Comparison of ENCODE assay signal across 8 mouse cellular contexts in genomic region chr11:96004793-96005402, GRCm38 (mm10). TPM values are rescaled to one million over a fixed set of nuclear protein-coding genes. Genes with fewer than 3 reads are reported as not detected.
DNase-seq lines count a peak whose midpoint lies in the region; ATAC-seq and TF ChIP-seq lines count a peak whose summit lies in the region.

No protein-coding gene starts in this region.

- H3K27me3 ChIP-seq in heart, embryonic 12.5 days (replicated peaks) = no peaks in the 10 kb centered on the region
- H3K27me3 ChIP-seq in liver, embryonic 11.5 days (replicated peaks; ENCODE audit: control insufficient read depth, insufficient read depth, low read length) = no peaks in the 10 kb centered on the region
- H3K27me3 ChIP-seq in stomach, postnatal 0 days (ENCODE audit: control insufficient read depth, insufficient read depth, low read length) = peaks cover 5% of the 10 kb centered on the region; the same call in 1 of the 2 replicates

- intact Hi-C loops in left cerebral cortex, adult 2 months (cut with DNase I) = loop anchor here (5.0 to 10.0 kb wide), 5 partner anchors 88 to 860 kb away; partner anchors contain the start of genes Dlx4 and Hoxb4

- TF ChIP-seq POLR2A in brain, embryonic 14.5 days (IDR thresholded peaks at IDR 0.05; ENCODE audit: borderline replicate concordance, extremely low read depth, insufficient read depth, insufficient read length, poor library complexity, severe bottlenecking) = no peak

- no peaks in the 10 kb centered on the region for H3K9me3 ChIP-seq in heart, embryonic 12.5 days (replicated peaks)
- H3K9me3 ChIP-seq in liver, embryonic 11.5 days (ENCODE audit: control insufficient read depth, low read length) = no peaks in the 10 kb centered on the region
- H3K9me3 ChIP-seq in stomach, postnatal 0 days (ENCODE audit: control insufficient read depth, low read length) = no peaks in the 10 kb centered on the region

- TF ChIP-seq CTCF in brain, embryonic 14.5 days (IDR thresholded peaks at IDR 0.05; ENCODE audit: borderline replicate concordance, extremely low read depth, insufficient read depth, insufficient read length) = no peak
- TF ChIP-seq CTCF in stomach, postnatal 0 days (IDR thresholded peaks at IDR 0.05; ENCODE audit: low read depth) = no peak
- TF ChIP-seq CTCF in left cerebral cortex, adult 2 months (IDR thresholded peaks at IDR 0.05) = no peak

- H3K9ac ChIP-seq in heart, embryonic 12.5 days = peak overlapping the region; percentile 96
- H3K9ac ChIP-seq in liver, embryonic 11.5 days (ENCODE audit: low read depth, low read length) = peak overlapping the region; percentile 95
- peak overlapping the region; percentile 81 for H3K9ac ChIP-seq in stomach, postnatal 0 days (ENCODE audit: low read length)

- peak overlapping the region; percentile 95 for H3K27ac ChIP-seq in heart, embryonic 12.5 days (ENCODE audit: poor library complexity, severe bottlenecking)
- H3K27ac ChIP-seq in liver, embryonic 11.5 days (ENCODE audit: low read depth, low read length) = peak overlapping the region; percentile 98
- H3K27ac ChIP-seq in stomach, postnatal 0 days (replicated peaks) = peak overlapping the region; percentile 84
- H3K27ac ChIP-seq in left cerebral cortex, adult 2 months = no peak overlapping the region

- H3K36me3 ChIP-seq in heart, embryonic 12.5 days = no peaks in the 10 kb centered on the region
- 0 out of 2 replicates have a peak, but pooled peaks cover 2% of the 10 kb centered on the region for H3K36me3 ChIP-seq in liver, embryonic 11.5 days (ENCODE audit: control insufficient read depth, insufficient read depth, low read length)
- H3K36me3 ChIP-seq in stomach, postnatal 0 days (ENCODE audit: control insufficient read depth, insufficient read depth, low read length) = no peaks in the 10 kb centered on the region

- ATAC-seq in heart, embryonic 12.5 days (ENCODE audit: insufficient number of reproducible peaks, low FRiP score) = peak; percentile 43
- peak; percentile 14; the same call in 1 of the 2 replicates for ATAC-seq in liver, embryonic 11.5 days (replicated peaks; ENCODE audit: low FRiP score)
- ATAC-seq in stomach, postnatal 0 days (ENCODE audit: low FRiP score, low TSS enrichment) = peak; percentile 53

- peaks cover 30% of the 10 kb centered on the region for H3K4me1 ChIP-seq in heart, embryonic 12.5 days (replicated peaks)
- H3K4me1 ChIP-seq in liver, embryonic 11.5 days (replicated peaks; ENCODE audit: control insufficient read depth, insufficient read depth, low read length) = peaks cover 33% of the 10 kb centered on the region
- 0 out of 2 replicates have a peak, but pooled peaks cover 4% of the 10 kb centered on the region for H3K4me1 ChIP-seq in stomach, postnatal 0 days (replicated peaks; ENCODE audit: control insufficient read depth, insufficient read depth)

- under 1% methylated on average over 57 of the region's 57 CpGs for WGBS in heart, embryonic 12.5 days
- under 1% methylated on average over 52 of the region's 57 CpGs for WGBS in liver, embryonic 11.5 days
- under 1% methylated on average over 43 of the region's 57 CpGs for WGBS in stomach, postnatal 0 days

- peak overlapping the region; percentile 96 for H3K4me3 ChIP-seq in heart, embryonic 12.5 days
- peak overlapping the region; percentile 96 for H3K4me3 ChIP-seq in liver, embryonic 11.5 days (ENCODE audit: low read depth, low read length)
- H3K4me3 ChIP-seq in stomach, postnatal 0 days (ENCODE audit: low read depth, low read length) = peak overlapping the region; percentile 62
- H3K4me3 ChIP-seq in left cerebral cortex, adult 2 months = no peak overlapping the region

- H3K4me2 ChIP-seq in heart, embryonic 12.5 days = peak overlapping the region; percentile 96
- H3K4me2 ChIP-seq in liver, embryonic 11.5 days = peak overlapping the region; percentile 96
- peak overlapping the region; percentile 88 for H3K4me2 ChIP-seq in stomach, postnatal 0 days (replicated peaks; ENCODE audit: low read depth)

- TF ChIP-seq EP300 in stomach, postnatal 0 days (optimal IDR thresholded peaks at IDR 0.05) = no peak

- peak; percentile 65 to 75 for DNase-seq in kidney, postnatal 4 days
- DNase-seq in kidney, adult 11 months = no peak
- DNase-seq in brain, embryonic 14.5 days (ENCODE audit: low read depth) = peak; percentile 63
- DNase-seq in liver, embryonic 11.5 days (ENCODE audit: low spot score) = peak; percentile 75
- peak; percentile 64 for DNase-seq in stomach, postnatal 0 days (ENCODE audit: low spot score)
- no peak for DNase-seq in left cerebral cortex, adult 2 months (ENCODE audit: extremely low spot score in 1 of 2, low spot score in 2 of 2)
- no peak for DNase-seq in right cerebral cortex, postnatal 14 days

RNA-seq across cellular contexts. Expression of gene Igf2bp1, which starts 0.8 kb away (rescaled TPM):
- 11.9 and 13.4 TPM in 2 replicates for polyA plus RNA-seq in brain, embryonic 14.5 days (2012; rRNA removed)
- polyA plus RNA-seq in heart, embryonic 12.5 days (2016; fragmentation: Nextera tagmentation; extraction: Ambion mirVana) = 63.2 and 66.9 TPM in 2 replicates
- 54.1 and 56.0 TPM in 2 replicates for polyA plus RNA-seq in liver, embryonic 11.5 days (2014; fragmentation: Nextera tagmentation; extraction: Ambion mirVana)
- polyA plus RNA-seq in stomach, postnatal 0 days (2015; fragmentation: Nextera tagmentation; extraction: Ambion mirVana) = 4.3 and 5.2 TPM in 2 replicates
- total RNA-seq in left cerebral cortex, adult 2 months (2021) = under 1 TPM; 0.23 to 0.45 TPM

RNA-seq across cellular contexts. Expression of gene Gip, which starts 19.4 kb away (rescaled TPM):
- not detected in 2 replicates for polyA plus RNA-seq in brain, embryonic 14.5 days (2012; rRNA removed)
- polyA plus RNA-seq in heart, embryonic 12.5 days (2016; fragmentation: Nextera tagmentation; extraction: Ambion mirVana) = not detected in 2 replicates
- polyA plus RNA-seq in liver, embryonic 11.5 days (2014; fragmentation: Nextera tagmentation; extraction: Ambion mirVana) = not detected in 2 replicates
- 1.8 and 3.2 TPM in 2 replicates for polyA plus RNA-seq in stomach, postnatal 0 days (2015; fragmentation: Nextera tagmentation; extraction: Ambion mirVana)
- total RNA-seq in left cerebral cortex, adult 2 months (2021) = not detected

RNA-seq across cellular contexts. Expression of gene Snf8, which starts 29.8 kb away (rescaled TPM):
- 52.7 and 60.8 TPM in 2 replicates for polyA plus RNA-seq in brain, embryonic 14.5 days (2012; rRNA removed)
- polyA plus RNA-seq in heart, embryonic 12.5 days (2016; fragmentation: Nextera tagmentation; extraction: Ambion mirVana) = 76.0 and 78.9 TPM in 2 replicates
- polyA plus RNA-seq in liver, embryonic 11.5 days (2014; fragmentation: Nextera tagmentation; extraction: Ambion mirVana) = 48.8 and 50.0 TPM in 2 replicates
- polyA plus RNA-seq in stomach, postnatal 0 days (2015; fragmentation: Nextera tagmentation; extraction: Ambion mirVana) = 76.0 and 83.0 TPM in 2 replicates
- total RNA-seq in left cerebral cortex, adult 2 months (2021) = 100 to 1,000 TPM; 102 to 103 TPM

Comparison
In these comparisons a context has a peak if more than half of its experiments do, and no peak if none do; other contexts are left out.
1. DNase-seq: peak in kidney, postnatal 4 days (2 of 2), brain, embryonic 14.5 days (single experiment), liver, embryonic 11.5 days (single experiment) and stomach, postnatal 0 days (single experiment); none in kidney, adult 11 months (single experiment), left cerebral cortex, adult 2 months (0 of 2) and right cerebral cortex, postnatal 14 days (single experiment).
2. Peak in every context shown above with its lines, with median percentiles within 50 percentile points of each other: ATAC-seq, H3K4me2 ChIP-seq and H3K9ac ChIP-seq.